Mouse (Mus musculus) MEL (cell line): ENCODE results near the gene Npc2. TPM values are rescaled to one million over a fixed set of nuclear protein-coding genes. Genes with fewer than 3 reads are reported as not detected.

ENCODE experiments used
- DNase-seq: peaks from one replicate; pipeline ENCODE4 v3.0.0; 2011; ENCODE audit warnings: low read depth, low spot score
- H3K27ac ChIP-seq: 2 replicates; pipeline ENCODE4 v1.5.1; 2012; ENCODE audit warnings: low read depth, mild to moderate bottlenecking, control low read depth, low read length, moderate library complexity; ENCODE audit not compliant: control insufficient read depth
- H3K27me3 ChIP-seq, 2 experiments: fragments of 150-350 bp in 1 of 2; sonication (generic) in 1 of 2; 2 replicates each; pipeline ENCODE4 v1.6.1; 2012; ENCODE audit warnings: low read length in 2 of 2, mild to moderate bottlenecking in 2 of 2, improper control_type of control experiment in 1 of 2, moderate library complexity in 1 of 2; ENCODE audit not compliant: insufficient read depth in 2 of 2, control insufficient read depth in 1 of 2
- H3K36me3 ChIP-seq, 2 experiments: 2 replicates each; pipeline ENCODE4 v1.6.1; 2012 to 2014; ENCODE audit warnings: low read length in 2 of 2, improper control_type of control experiment in 1 of 2, inconsistent platforms in 1 of 2, mild to moderate bottlenecking in 1 of 2; ENCODE audit not compliant: insufficient read depth in 2 of 2, control insufficient read depth in 1 of 2
- H3K4me1 ChIP-seq, 2 experiments: fragments of 150-350 bp in 1 of 2; sonication (generic) in 1 of 2; 2 replicates each; pipeline ENCODE4 v1.6.1; 2012; ENCODE audit warnings: low read length in 2 of 2, improper control_type of control experiment in 1 of 2, mild to moderate bottlenecking in 1 of 2; ENCODE audit not compliant: insufficient read depth in 2 of 2, control insufficient read depth in 1 of 2
- H3K4me3 ChIP-seq, 2 experiments: fragments of 150-350 bp in 1 of 2; sonication (generic) in 1 of 2; 2 replicates each; pipeline ENCODE4 v1.5.1; 2012; ENCODE audit warnings: low read depth in 2 of 2, low read length in 2 of 2, mild to moderate bottlenecking in 2 of 2, moderate library complexity in 2 of 2, control low read depth in 1 of 2, improper control_type of control experiment in 1 of 2; ENCODE audit not compliant: control insufficient read depth in 1 of 2, insufficient read depth in 1 of 2
- H3K79me2 ChIP-seq: 2 replicates; pipeline ENCODE4 v1.6.1; 2012; ENCODE audit warnings: mild to moderate bottlenecking, low read length, moderate library complexity; ENCODE audit not compliant: control insufficient read depth, poor library complexity, insufficient read depth
- H3K9ac ChIP-seq: 2 replicates; pipeline ENCODE4 v1.6.1; 2012; ENCODE audit warnings: low read depth, mild to moderate bottlenecking, control low read depth, low read length, moderate library complexity; ENCODE audit not compliant: control insufficient read depth, poor library complexity, severe bottlenecking
- H3K9me3 ChIP-seq: fragments of 150-350 bp; sonication (generic); replicated peaks from 2 replicates; pipeline ENCODE4 v1.6.1; 2012; ENCODE audit warnings: mild to moderate bottlenecking, low read length, improper control_type of control experiment, moderate library complexity; ENCODE audit not compliant: insufficient read depth
- BHLHE40 ChIP-seq: IDR thresholded peaks from 2 replicates; pipeline ENCODE4 v1.6.1; 2012; ENCODE audit warnings: low read depth, mild to moderate bottlenecking, inconsistent platforms, low read length, improper control_type of control experiment, borderline replicate concordance
- CHD1 ChIP-seq: IDR thresholded peaks from 2 replicates; pipeline ENCODE4 v1.6.1; 2012; ENCODE audit warnings: low read depth, mild to moderate bottlenecking, inconsistent platforms, low read length, improper control_type of control experiment
- CHD2 ChIP-seq: IDR thresholded peaks from 2 replicates; pipeline ENCODE4 v1.6.1; 2011; ENCODE audit warnings: low read length, improper control_type of control experiment
- CTCF ChIP-seq, 3 experiments: IDR thresholded peaks in 2 of 3; conservative IDR thresholded peaks in 1 of 3; 2 replicates each; pipeline ENCODE4 v1.5.1; 2011 to 2012; ENCODE audit warnings: low read length in 3 of 3, low read depth in 2 of 3, mild to moderate bottlenecking in 2 of 3, improper control_type of control experiment in 1 of 3, inconsistent platforms in 1 of 3, mixed read lengths in 1 of 3, moderate library complexity in 1 of 3; ENCODE audit not compliant: control insufficient read depth in 1 of 3, insufficient read depth in 1 of 3, poor library complexity in 1 of 3, severe bottlenecking in 1 of 3
- E2F4 ChIP-seq: IDR thresholded peaks from 2 replicates; pipeline ENCODE4 v1.6.1; 2011; ENCODE audit warnings: low read depth, low read length, improper control_type of control experiment, borderline replicate concordance
- ELF1 ChIP-seq: IDR thresholded peaks from 2 replicates; pipeline ENCODE4 v1.6.1; 2014; ENCODE audit warnings: low read depth, mild to moderate bottlenecking, inconsistent platforms, low read length, improper control_type of control experiment, moderate library complexity
- ETS1 ChIP-seq: IDR thresholded peaks from 2 replicates; pipeline ENCODE4 v1.6.1; 2012; ENCODE audit warnings: low read depth, mild to moderate bottlenecking, inconsistent platforms, low read length, improper control_type of control experiment, moderate library complexity
- GABPA ChIP-seq: IDR thresholded peaks from 2 replicates; pipeline ENCODE4 v1.6.1; 2012; ENCODE audit warnings: low read depth, mild to moderate bottlenecking, inconsistent platforms, low read length, improper control_type of control experiment, moderate library complexity
- JUND ChIP-seq: IDR thresholded peaks from 2 replicates; pipeline ENCODE4 v1.6.1; 2011; ENCODE audit warnings: low read depth, mild to moderate bottlenecking, improper control_type of control experiment, low read length
- KAT2A ChIP-seq: conservative IDR thresholded peaks from 2 replicates; pipeline ENCODE4 v1.6.1; 2012; ENCODE audit warnings: low read depth, low read length, improper control_type of control experiment, inconsistent platforms
- MAZ ChIP-seq: IDR thresholded peaks from 2 replicates; pipeline ENCODE4 v1.6.1; 2012; ENCODE audit warnings: low read depth, mild to moderate bottlenecking, inconsistent platforms, low read length, improper control_type of control experiment
- MEF2A ChIP-seq: IDR thresholded peaks from 2 replicates; pipeline ENCODE4 v1.6.1; 2014; ENCODE audit warnings: low read depth, mild to moderate bottlenecking, inconsistent platforms, low read length, improper control_type of control experiment; ENCODE audit not compliant: poor library complexity, insufficient replicate concordance, severe bottlenecking; ENCODE audit errors: extremely low read depth
- MXI1 ChIP-seq: IDR thresholded peaks from 2 replicates; pipeline ENCODE4 v1.6.1; 2011; ENCODE audit warnings: mild to moderate bottlenecking, low read depth, low read length, improper control_type of control experiment
- MYB ChIP-seq: IDR thresholded peaks from 2 replicates; pipeline ENCODE4 v1.6.1; 2011; ENCODE audit warnings: mild to moderate bottlenecking, low read depth, low read length, improper control_type of control experiment
- MYC ChIP-seq: IDR thresholded peaks from 2 replicates; pipeline ENCODE4 v1.6.1; 2011; ENCODE audit warnings: low read depth, mild to moderate bottlenecking, low read length, improper control_type of control experiment, moderate library complexity
- NELFE ChIP-seq: IDR thresholded peaks from 2 replicates; pipeline ENCODE4 v1.6.1; 2011; ENCODE audit warnings: low read depth, low read length, improper control_type of control experiment
- NRF1 ChIP-seq: IDR thresholded peaks from 2 replicates; pipeline ENCODE4 v1.6.1; 2014; ENCODE audit warnings: low read depth, mild to moderate bottlenecking, inconsistent platforms, low read length, improper control_type of control experiment, moderate library complexity; ENCODE audit not compliant: poor library complexity, insufficient read depth, severe bottlenecking
- POLR2A ChIP-seq, 2 experiments: IDR thresholded peaks; 2 replicates each; pipeline ENCODE4 v1.6.1; 2011 to 2012; ENCODE audit warnings: low read length in 2 of 2, mild to moderate bottlenecking in 2 of 2, control low read depth in 1 of 2, improper control_type of control experiment in 1 of 2, low read depth in 1 of 2, moderate library complexity in 1 of 2; ENCODE audit not compliant: control insufficient read depth in 1 of 2, insufficient read depth in 1 of 2, poor library complexity in 1 of 2
- POLR2AphosphoS5 ChIP-seq: IDR thresholded peaks from 2 replicates; pipeline ENCODE4 v1.6.1; 2012; ENCODE audit warnings: low read depth, borderline replicate concordance, mild to moderate bottlenecking, inconsistent platforms, low read length, moderate library complexity, mixed read lengths
- RAD21 ChIP-seq: IDR thresholded peaks from 2 replicates; pipeline ENCODE4 v1.6.1; 2011; ENCODE audit warnings: mild to moderate bottlenecking, low read depth, low read length, improper control_type of control experiment
- RCOR1 ChIP-seq: IDR thresholded peaks from 2 replicates; pipeline ENCODE4 v1.6.1; 2012; ENCODE audit warnings: low read depth, mild to moderate bottlenecking, inconsistent platforms, low read length, improper control_type of control experiment
- TAL1 ChIP-seq: IDR thresholded peaks from 2 replicates; pipeline ENCODE4 v1.6.1; 2012; ENCODE audit warnings: mild to moderate bottlenecking, inconsistent platforms, low read length, moderate library complexity, mixed read lengths
- TCF12 ChIP-seq: IDR thresholded peaks from 2 replicates; pipeline ENCODE4 v1.6.1; 2014; ENCODE audit warnings: low read depth, mild to moderate bottlenecking, inconsistent platforms, low read length, improper control_type of control experiment, moderate library complexity
- USF1 ChIP-seq: IDR thresholded peaks from 2 replicates; pipeline ENCODE4 v1.6.1; 2014; ENCODE audit warnings: low read depth, mild to moderate bottlenecking, inconsistent platforms, low read length, improper control_type of control experiment, moderate library complexity
- USF2 ChIP-seq, 2 experiments: IDR thresholded peaks; 2 replicates each; pipeline ENCODE4 v1.6.1; 2011 to 2012; ENCODE audit warnings: improper control_type of control experiment in 2 of 2, low read length in 2 of 2, borderline replicate concordance in 1 of 2, inconsistent platforms in 1 of 2, low read depth in 1 of 2, mild to moderate bottlenecking in 1 of 2; ENCODE audit not compliant: insufficient read depth in 1 of 2
- ZC3H11A ChIP-seq: IDR thresholded peaks from 2 replicates; pipeline ENCODE4 v1.6.1; 2012; ENCODE audit warnings: low read depth, mild to moderate bottlenecking, inconsistent platforms, low read length, improper control_type of control experiment
- ZNF384 ChIP-seq: IDR thresholded peaks from 2 replicates; pipeline ENCODE4 v1.6.1; 2012; ENCODE audit warnings: low read depth, mild to moderate bottlenecking, inconsistent platforms, low read length, improper control_type of control experiment
- polyA plus RNA-seq, 2 experiments: library from polyadenylated mRNA; stranded (reverse) in 1 of 2; unstranded in 1 of 2; fragments of >175 nt in 1 of 2; fragments of >200 nt in 1 of 2; gene quantifications; 2 replicates each; pipeline versions ENCODE4 v1.2.1 to v1.2.4; 2012; ENCODE audit warnings: low replicate concordance in 2 of 2, low read depth in 1 of 2; ENCODE audit not compliant: insufficient read length in 2 of 2, insufficient read depth in 1 of 2, missing spikeins in 1 of 2
- total RNA-seq: library from RNA; depleted of rRNA; stranded (reverse); fragments of 300-350 nt; gene quantifications from 2 replicates; pipeline ENCODE4 v1.2.3, GENCODE M21; 2012

Gene Npc2
- total and polyA plus RNA-seq, 3 experiments: 48.9 to 63.1 TPM; not detected in 1

GRCm38 (mm10) chr12:84790853-84791252, 17.9 kb upstream of the Npc2 start:
- H3K27me3 ChIP-seq: peaks cover 5% of the 10 kb centered on the region in 2 experiments; a peak in 3 of 4 replicates
- H3K9me3 ChIP-seq: no peaks in the 10 kb centered on the region
- H3K79me2 ChIP-seq: no peaks in the 10 kb centered on the region
- no peak for DNase-seq
- no peaks in the 10 kb centered on the region for H3K36me3 ChIP-seq
- H3K4me1 ChIP-seq: no peaks in the 10 kb centered on the region
- no peak overlapping the region for H3K9ac ChIP-seq
- no peak overlapping the region for H3K4me3 ChIP-seq
- TF ChIP-seq BHLHE40: no peak
- TF ChIP-seq MEF2A: no peak
- no peak for TF ChIP-seq JUND
- TF ChIP-seq ELF1: no peak
- TF ChIP-seq MYC: no peak
- no peak for TF ChIP-seq MYB
- no peak for TF ChIP-seq RCOR1
- TF ChIP-seq TAL1: no peak
- TF ChIP-seq KAT2A: no peak
- TF ChIP-seq MAZ: no peak
- no peak for TF ChIP-seq NELFE
- no peak for TF ChIP-seq ETS1
- no peak for TF ChIP-seq TCF12
- TF ChIP-seq RAD21: no peak
- TF ChIP-seq CTCF (IDR thresholded peaks at IDR 0.05 in 2 of 3, conservative IDR thresholded peaks at IDR 0.05 in 1 of 3; ENCODE audit: control insufficient read depth in 1 of 3, insufficient read depth in 1 of 3, low read depth in 2 of 3, low read length in 3 of 3, poor library complexity in 1 of 3, severe bottlenecking in 1 of 3): no peak
- no peak for TF ChIP-seq E2F4
- H3K27ac ChIP-seq: no peak overlapping the region

GRCm38 (mm10) chr12:84786091-84786490, 13.1 kb upstream of the Npc2 start:
- Histone ChIP-seq H3K4me1 (peaks cover 0 to 9% of the 10 kb centered on the region in 2 experiments; a peak in 2 of 4 replicates), H3K36me3 (no peaks in the 10 kb centered on the region), H3K9me3 (no peaks in the 10 kb centered on the region)
- DNase-seq: no peak
- TF ChIP-seq ZC3H11A (no peak), RCOR1 (no peak), USF2 (IDR thresholded peaks at IDR 0.05; ENCODE audit: borderline replicate concordance in 1 of 2, insufficient read depth in 1 of 2, low read depth in 1 of 2, low read length in 2 of 2) (no peak), POLR2A (IDR thresholded peaks at IDR 0.05; ENCODE audit: control insufficient read depth in 1 of 2, insufficient read depth in 1 of 2, low read depth in 1 of 2, low read length in 2 of 2, poor library complexity in 1 of 2) (no peak), USF1 (no peak), POLR2AphosphoS5 (no peak), ZNF384 (no peak), MXI1 (no peak), CHD2 (no peak), NRF1 (no peak), MEF2A (no peak), ETS1 (no peak), GABPA (no peak), CHD1 (no peak)
- TF ChIP-seq, all 39 proteins: peak for 0
- Histone ChIP-seq H3K4me3 (no peak overlapping the region), H3K27me3 (peaks cover 0 to 2% of the 10 kb centered on the region in 2 experiments; a peak in 3 of 4 replicates), H3K9ac (no peak overlapping the region), H3K27ac (no peak overlapping the region), H3K79me2 (no peaks in the 10 kb centered on the region)
